Mouse (Mus musculus) lung, adult 2 months (tissue): ENCODE results near the gene Itprid1.

ENCODE experiments used
- CTCF ChIP-seq: fragments of 200-500 bp; IDR thresholded peaks from 2 replicates; pipeline ENCODE4 v1.5.1; 2011; ENCODE audit warnings: mild to moderate bottlenecking, low read length, control low read depth; ENCODE audit not compliant: insufficient read depth
- POLR2A ChIP-seq: fragments of 200-500 bp; IDR thresholded peaks from 2 replicates; pipeline ENCODE4 v1.6.1; 2011; ENCODE audit warnings: low read depth, mild to moderate bottlenecking, control low read depth, low read length, borderline replicate concordance; ENCODE audit errors: extremely low read depth

GRCm38 (mm10) chr6:55887598-55887997, 50.9 kb downstream of the Itprid1 start:
- TF ChIP-seq POLR2A (no peak), CTCF (no peak)
